Mouse (Mus musculus): ENCODE results near the gene Gast.
"Not testable (repeated sequence)": the region's sequence is repeated elsewhere in the genome, so short reads cannot be mapped to it uniquely, and the experiment has no call there.

Gene Gast

GRCm38 (mm10) chr11:100333944-100334457 lies at the start of gene Gast:
Gene Gast (plus strand): TSS chr11:100334407.
- no peak for DNase-seq (ENCODE audit: low spot score)

- DNase-seq (ENCODE audit: low spot score), result no peak
Measured at GRCm38 (mm10) chr11:100284988-100285387, 49.2 kb upstream of the Gast start.

- DNase-seq (ENCODE audit: low spot score), result no peak
Measured at GRCm38 (mm10) chr11:100287024-100287423, 47.2 kb upstream of the Gast start.

GRCm38 (mm10) chr11:100288942-100289341 lies 45.3 kb upstream of the Gast start:
- no peak for DNase-seq (ENCODE audit: low spot score)

- DNase-seq (ENCODE audit: low spot score), result no peak
Measured at GRCm38 (mm10) chr11:100290235-100290634, 44.0 kb upstream of the Gast start.

GRCm38 (mm10) chr11:100292884-100293283 lies 41.3 kb upstream of the Gast start:
- no peak for DNase-seq (ENCODE audit: low spot score)

- DNase-seq (ENCODE audit: low spot score), result peak; percentile 97
Measured at GRCm38 (mm10) chr11:100295308-100295707, 38.9 kb upstream of the Gast start.

- DNase-seq (ENCODE audit: low spot score), result peak; percentile 56
Measured at GRCm38 (mm10) chr11:100297801-100298200, 36.4 kb upstream of the Gast start.

GRCm38 (mm10) chr11:100298274-100299036 lies 35.8 kb upstream of the Gast start:
- DNase-seq (ENCODE audit: low spot score), result peak; percentile 85

- DNase-seq (ENCODE audit: low spot score), result peak; percentile 87
Measured at GRCm38 (mm10) chr11:100300293-100300692, 33.9 kb upstream of the Gast start.

GRCm38 (mm10) chr11:100301292-100301691 lies 32.9 kb upstream of the Gast start:
- no peak for DNase-seq (ENCODE audit: low spot score)

- no peak for DNase-seq (ENCODE audit: low spot score)
Measured at GRCm38 (mm10) chr11:100307900-100308299, 26.3 kb upstream of the Gast start.

- DNase-seq (ENCODE audit: low spot score), result not testable (repeated sequence)
Measured at GRCm38 (mm10) chr11:100308672-100309071, 25.5 kb upstream of the Gast start.

- no peak for DNase-seq (ENCODE audit: low spot score)
Measured at GRCm38 (mm10) chr11:100311656-100312055, 22.6 kb upstream of the Gast start.

- DNase-seq (ENCODE audit: low spot score), result no peak
Measured at GRCm38 (mm10) chr11:100312096-100312679, 22.0 kb upstream of the Gast start.

- DNase-seq (ENCODE audit: low spot score), result no peak
Measured at GRCm38 (mm10) chr11:100313424-100313823, 20.8 kb upstream of the Gast start.

- DNase-seq (ENCODE audit: low spot score), result no peak
Measured at GRCm38 (mm10) chr11:100315439-100315838, 18.8 kb upstream of the Gast start.

GRCm38 (mm10) chr11:100317826-100318380 lies 16.3 kb upstream of the Gast start:
- DNase-seq (ENCODE audit: low spot score), result no peak

- no peak for DNase-seq (ENCODE audit: low spot score)
Measured at GRCm38 (mm10) chr11:100318529-100319451, 15.4 kb upstream of the Gast start.

- peak; percentile 100 for DNase-seq (ENCODE audit: low spot score)
Measured at GRCm38 (mm10) chr11:100319492-100320171, 14.6 kb upstream of the Gast start, which contains the start of gene Eif1. Gene Eif1 (plus strand): TSS chr11:100319885.

- DNase-seq (ENCODE audit: low spot score), result peak; percentile 95
Measured at GRCm38 (mm10) chr11:100320172-100320630, 14.0 kb upstream of the Gast start.

Data from retina, embryonic 14.5 days (tissue).